Mouse (Mus musculus) layer of hippocampus, adult 9-10 months (tissue): Measurements from ENCODE around the gene Safb2.

Experiments used
- DNase-seq: peaks from one replicate; pipeline ENCODE4 v3.0.0; 2022; ENCODE audit warnings: low spot score

Safb2 gene

GRCm38 (mm10) chr17:56609452-56610171, 25.2 kb upstream of the Safb2 start, which contains the start of gene 2410015M20Rik:
TSS of gene 2410015M20Rik (minus strand) at chr17:56609771.
- peak; percentile 99 for DNase-seq

GRCm38 (mm10) chr17:56608699-56609098, 24.3 kb upstream of the Safb2 start:
- no peak for DNase-seq

GRCm38 (mm10) chr17:56607521-56608062, 23.2 kb upstream of the Safb2 start:
- no peak for DNase-seq

- DNase-seq: no peak
These were observed 21.0 kb upstream of the Safb2 start for GRCm38 (mm10) chr17:56605431-56605830.

GRCm38 (mm10) chr17:56604422-56604821, 20.0 kb upstream of the Safb2 start:
- DNase-seq: no peak

- no peak for DNase-seq
These were observed 19.6 kb upstream of the Safb2 start for GRCm38 (mm10) chr17:56604070-56604380.

GRCm38 (mm10) chr17:56603186-56604069, 19.0 kb upstream of the Safb2 start:
- DNase-seq: no peak

GRCm38 (mm10) chr17:56593527-56594271, 9.3 kb upstream of the Safb2 start:
- DNase-seq: no peak

- DNase-seq: no peak
These were observed 8.2 kb upstream of the Safb2 start for GRCm38 (mm10) chr17:56592553-56592952.

GRCm38 (mm10) chr17:56588921-56589320, 4.5 kb upstream of the Safb2 start:
- no peak for DNase-seq

- no peak for DNase-seq
These were observed 3.4 kb upstream of the Safb2 start for GRCm38 (mm10) chr17:56587773-56588172.

GRCm38 (mm10) chr17:56585171-56585821, 911 bp upstream of the Safb2 start:
- peak; percentile 18 for DNase-seq

GRCm38 (mm10) chr17:56583611-56584256, 651 bp downstream of the Safb2 start:
- DNase-seq: no peak

GRCm38 (mm10) chr17:56583071-56583470, 1.3 kb downstream of the Safb2 start:
- DNase-seq: no peak

GRCm38 (mm10) chr17:56572939-56573338, 11.4 kb downstream of the Safb2 start:
- no peak for DNase-seq

GRCm38 (mm10) chr17:56572154-56572553, 12.2 kb downstream of the Safb2 start:
- no peak for DNase-seq

- no peak for DNase-seq
These were observed 14.1 kb downstream of the Safb2 start for GRCm38 (mm10) chr17:56570287-56570686.

GRCm38 (mm10) chr17:56567370-56567769, 17.0 kb downstream of the Safb2 start:
- no peak for DNase-seq

- no peak for DNase-seq
These were observed 17.5 kb downstream of the Safb2 start for GRCm38 (mm10) chr17:56566918-56567317.

- DNase-seq: no peak
These were observed 18.1 kb downstream of the Safb2 start for GRCm38 (mm10) chr17:56566293-56566692.

- no peak for DNase-seq
These were observed 22.5 kb downstream of the Safb2 start for GRCm38 (mm10) chr17:56561866-56562265.
